Comparison of ENCODE assay signal across 27 mouse cellular contexts in genomic region chr11:8686501-8686900, GRCm38 (mm10).
"Had no signal": no experiment of that assay in that cellular context is flagged by ENCODE, and none has a peak within 500 bp of the region (broad histone marks: within the 10 kb centered on the region; RNA-seq: fewer than 3 reads in every experiment).

No protein-coding gene starts in this region.

- DNase-seq: gastrocnemius, adult 2 months; gastrocnemius, postnatal 10 days; gastrocnemius, postnatal 25 days; heart, adult 18-20 months; heart, postnatal 10 days; heart, postnatal 4 days; kidney, adult 11 months; kidney, adult 2 months; kidney, adult 9 months; kidney, postnatal 14 days; kidney, postnatal 36 days; layer of hippocampus, adult 9-11 months; layer of hippocampus, postnatal 36 days; left cerebral cortex, postnatal 4 days had no signal

- H3K27me3 ChIP-seq: hindbrain, embryonic 12.5 days; kidney, embryonic 15.5 days; limb, embryonic 13.5 days; limb, embryonic 15.5 days; liver, embryonic 12.5 days had no signal

- H3K36me3 ChIP-seq: heart, embryonic 10.5 days; heart, embryonic 12.5 days; hindbrain, embryonic 10.5 days; hindbrain, embryonic 12.5 days; kidney, embryonic 15.5 days; limb, embryonic 13.5 days; limb, embryonic 15.5 days; liver, embryonic 12.5 days had no signal

- H3K9ac ChIP-seq: heart, embryonic 12.5 days; hindbrain, embryonic 12.5 days; hindbrain, embryonic 14.5 days; kidney, embryonic 15.5 days; limb, embryonic 13.5 days; limb, embryonic 15.5 days; liver, embryonic 12.5 days; liver, embryonic 14.5 days had no signal

- H3K4me2 ChIP-seq: heart, embryonic 12.5 days; hindbrain, embryonic 12.5 days; hindbrain, embryonic 14.5 days; kidney, embryonic 15.5 days; limb, embryonic 13.5 days; limb, embryonic 15.5 days; liver, embryonic 12.5 days had no signal

- H3K9me3 ChIP-seq: heart, embryonic 10.5 days; hindbrain, embryonic 10.5 days; hindbrain, embryonic 12.5 days; kidney, embryonic 15.5 days; limb, embryonic 13.5 days; limb, embryonic 15.5 days; liver, embryonic 12.5 days had no signal

- ATAC-seq: hindbrain, embryonic 16.5 days; inflammation-experienced regulatory T-cells, adult 6 months; liver, embryonic 12.5 days had no signal

- H3K4me3 ChIP-seq: gastrocnemius, adult 2 months; heart, embryonic 10.5 days; heart, embryonic 12.5 days; hindbrain, embryonic 10.5 days; hindbrain, embryonic 12.5 days; kidney, embryonic 15.5 days; limb, embryonic 13.5 days; limb, embryonic 15.5 days; liver, embryonic 12.5 days had no signal

- H3K27ac ChIP-seq: gastrocnemius, adult 2 months; heart, embryonic 10.5 days; hindbrain, embryonic 10.5 days; hindbrain, embryonic 12.5 days; hindbrain, embryonic 14.5 days; kidney, embryonic 15.5 days; kidney, postnatal 0 days; limb, embryonic 13.5 days; limb, embryonic 15.5 days; liver, embryonic 12.5 days; liver, embryonic 14.5 days had no signal
